Mouse (Mus musculus) midbrain, embryonic 15.5 days (tissue): ENCODE results near the gene Nfasc. TPM values are rescaled to one million over a fixed set of nuclear protein-coding genes. Genes with fewer than 3 reads are reported as not detected.
A peak's percentile ranks its signal among the peaks of the same experiment; 100 is the strongest.

Experiments
- ATAC-seq: fragments of 200-750 bp; cut with Nextera tagmentation; replicated peaks from 2 replicates; pipeline ENCODE4 v1.8.0; 2017; ENCODE audit warnings: moderate TSS enrichment
- H3K27ac ChIP-seq: fragments of 300-500 bp; sonication (generic); 2 replicates; pipeline ENCODE4 v1.5.1; 2015; ENCODE audit warnings: mild to moderate bottlenecking, inconsistent platforms
- H3K27me3 ChIP-seq: fragments of 300-500 bp; sonication (generic); replicated peaks from 2 replicates; pipeline ENCODE4 v1.6.1; 2015; ENCODE audit warnings: inconsistent platforms
- H3K36me3 ChIP-seq: fragments of 300-500 bp; sonication (generic); replicated peaks from 2 replicates; pipeline ENCODE4 v1.6.1; 2015; ENCODE audit warnings: inconsistent platforms
- H3K4me1 ChIP-seq: fragments of 300-500 bp; sonication (generic); 2 replicates; pipeline ENCODE4 v1.6.1; 2015; ENCODE audit warnings: inconsistent platforms
- H3K4me2 ChIP-seq: fragments of 300-500 bp; sonication (generic); 2 replicates; pipeline ENCODE4 v1.6.1; 2015; ENCODE audit warnings: inconsistent platforms, mild to moderate bottlenecking, moderate library complexity
- H3K4me3 ChIP-seq: fragments of 300-500 bp; sonication (generic); 2 replicates; pipeline ENCODE4 v1.5.1; 2015; ENCODE audit warnings: mild to moderate bottlenecking, inconsistent platforms
- H3K9ac ChIP-seq: fragments of 300-500 bp; sonication (generic); 2 replicates; pipeline ENCODE4 v1.6.1; 2015; ENCODE audit warnings: mild to moderate bottlenecking, inconsistent platforms
- H3K9me3 ChIP-seq: fragments of 300-500 bp; sonication (generic); 2 replicates; pipeline ENCODE4 v1.6.1; 2016; ENCODE audit warnings: inconsistent platforms
- WGBS: fragments of 180-500 bp; shearing (Covaris S2); methylation state at CpG from one replicate; pipeline ENCODE4 v1.1.7; 2015; ENCODE audit warnings: mixed read lengths; 5-methylcytosine and 5-hydroxymethylcytosine counted together
- polyA plus RNA-seq: library from polyadenylated mRNA; unstranded; fragments of >200 nt; fragmentation: Nextera tagmentation; extraction: Ambion mirVana; gene quantifications from 2 replicates; pipeline ENCODE4 v1.2.1, GENCODE M21; 2015

Gene Nfasc
- polyA plus RNA-seq, 1 experiment from 2014 or later, result 52.3 TPM

DNA sequence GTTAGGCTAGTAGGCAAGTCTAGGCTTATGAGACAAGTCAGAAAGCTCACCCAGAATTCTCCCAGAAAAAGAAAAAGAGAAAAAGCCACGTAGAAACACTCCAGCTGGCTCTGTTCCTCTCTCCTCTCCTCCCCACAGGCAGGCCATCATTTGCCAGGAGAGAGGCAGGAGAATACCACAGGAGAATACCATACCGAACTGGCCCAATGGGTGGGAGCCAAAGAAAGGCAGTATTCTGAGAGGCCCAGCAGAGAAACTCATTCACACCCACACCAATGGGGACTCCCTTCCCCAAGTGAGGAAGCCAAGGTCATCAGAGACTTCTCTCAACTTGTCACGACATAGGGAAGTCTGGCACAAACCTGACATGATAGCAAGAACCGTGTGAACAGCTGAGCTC, 19.2 kb downstream of the Nfasc start:
- Histone ChIP-seq H3K9me3 (no peaks in the 10 kb centered on the region), H3K36me3 (no peaks in the 10 kb centered on the region), H3K9ac (no peak overlapping the region), H3K27ac (no peak overlapping the region), H3K4me2 (no peak overlapping the region), H3K4me3 (no peak overlapping the region), H3K27me3 (no peaks in the 10 kb centered on the region), H3K4me1 (peaks cover 48% of the 10 kb centered on the region)
- WGBS, result 88% methylated on average over 4 of the region's 4 CpGs
- ATAC-seq, result no peak

DNA sequence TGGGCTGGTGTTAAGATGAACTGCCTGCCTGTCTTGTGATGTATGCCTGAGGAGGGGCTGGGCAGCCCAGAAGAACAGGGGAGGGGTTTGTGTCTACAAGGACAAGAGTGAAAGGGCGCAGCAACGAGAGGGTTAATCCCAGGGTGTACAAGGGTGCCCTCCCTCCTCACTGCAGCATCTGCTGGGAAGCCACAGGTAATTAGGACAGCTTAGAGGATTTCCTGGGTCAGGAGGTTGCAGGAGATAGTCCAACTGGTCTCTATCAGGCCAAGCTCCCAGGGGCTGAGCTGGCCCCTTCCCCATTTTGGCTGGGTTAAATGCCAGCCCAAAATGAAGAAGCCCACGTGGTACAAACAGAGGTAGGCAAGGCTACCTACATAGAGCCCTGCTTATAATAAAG, 20.3 kb downstream of the Nfasc start:
- peaks cover 50% of the 10 kb centered on the region for H3K4me1 ChIP-seq
- whole genome bisulfite sequencing, result 77% methylated on average over 3 of the region's 3 CpGs

DNA sequence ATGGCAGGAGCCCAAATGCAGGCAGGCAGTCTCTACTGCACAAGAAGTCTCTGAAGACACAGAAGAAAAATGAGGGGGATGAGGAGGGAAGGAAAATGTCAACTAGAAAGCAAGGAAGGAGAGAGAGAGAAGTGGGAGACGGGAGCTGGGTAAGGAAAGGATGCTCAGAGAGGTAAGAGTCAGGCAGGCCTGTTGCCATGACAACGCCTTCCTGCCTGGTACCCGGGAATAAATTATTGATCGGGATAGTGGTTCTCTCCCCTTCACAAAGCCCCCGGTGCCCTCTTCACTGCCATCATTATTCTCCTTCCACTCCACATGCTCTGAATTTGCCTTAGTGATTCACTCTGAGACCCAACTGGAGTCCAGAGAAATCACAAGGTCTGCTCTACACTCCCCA, 23.4 kb downstream of the Nfasc start:
- peak overlapping the region; percentile 27 for H3K4me2 ChIP-seq
- no peak overlapping the region for H3K4me3 ChIP-seq
- peaks cover 64% of the 10 kb centered on the region for H3K4me1 ChIP-seq
- no peaks in the 10 kb centered on the region for H3K36me3 ChIP-seq
- ATAC-seq, result peak; percentile 82
- peak overlapping the region; percentile 77 for H3K27ac ChIP-seq
- WGBS, result 20% methylated on average over 5 of the region's 5 CpGs
- no peaks in the 10 kb centered on the region for H3K27me3 ChIP-seq
- no peaks in the 10 kb centered on the region for H3K9me3 ChIP-seq
- 0 out of 2 replicates have a peak overlapping the region, but pooled peaks have one; percentile 0 for H3K9ac ChIP-seq

More for the DNA sequence above, 20.3 kb downstream of the Nfasc start:
- ATAC-seq, result no peak
- Histone ChIP-seq H3K9ac (no peak overlapping the region), H3K27ac (no peak overlapping the region), H3K36me3 (no peaks in the 10 kb centered on the region), H3K9me3 (no peaks in the 10 kb centered on the region), H3K4me2 (no peak overlapping the region), H3K27me3 (no peaks in the 10 kb centered on the region), H3K4me3 (no peak overlapping the region)

DNA sequence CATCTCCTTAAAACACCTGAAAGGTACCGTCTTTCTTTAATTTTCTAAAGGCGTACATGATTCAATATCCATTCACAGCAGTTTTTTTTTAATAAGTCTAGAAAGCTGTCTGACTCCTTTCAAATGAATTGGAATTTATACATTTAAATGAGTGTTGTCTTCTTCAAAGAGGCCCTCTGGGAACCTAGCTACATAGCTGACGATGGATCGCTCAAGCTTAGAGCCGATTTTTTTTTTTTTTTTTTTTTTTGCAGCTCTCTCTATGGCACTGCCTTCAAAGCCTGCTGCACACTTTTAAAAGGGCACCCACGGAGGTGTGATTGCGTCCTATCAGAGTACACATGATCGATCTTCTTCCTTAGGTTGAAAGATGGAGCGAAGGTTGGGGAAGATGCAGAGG, 26.6 kb downstream of the Nfasc start:
- Histone ChIP-seq H3K4me3 (no peak overlapping the region), H3K27ac (peak overlapping the region; percentile 40), H3K9me3 (no peaks in the 10 kb centered on the region), H3K4me2 (no peak overlapping the region), H3K4me1 (peaks cover 55% of the 10 kb centered on the region), H3K27me3 (no peaks in the 10 kb centered on the region), H3K36me3 (no peaks in the 10 kb centered on the region), H3K9ac (no peak overlapping the region)
- ATAC-seq, result no peak
- 52% methylated on average over 9 of the region's 9 CpGs for WGBS

DNA sequence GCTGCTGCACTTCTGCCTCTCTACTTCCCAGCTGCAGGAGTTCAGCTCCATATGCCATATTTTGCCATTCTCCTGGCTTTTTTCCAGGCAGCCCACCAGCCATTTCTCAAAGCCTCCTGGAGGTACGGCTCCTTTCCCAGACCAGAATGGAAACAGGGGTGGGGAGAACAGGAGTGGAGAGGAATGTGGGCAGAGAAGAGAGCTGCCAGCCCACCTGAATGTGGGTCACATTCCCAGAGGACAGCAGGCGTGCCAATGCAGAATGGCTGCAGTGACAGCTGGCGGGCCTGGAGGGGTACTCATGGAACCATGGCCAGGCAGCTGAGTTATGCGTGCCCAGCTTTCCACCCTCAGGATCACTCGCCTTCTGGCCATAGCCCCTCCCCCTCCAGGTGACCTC, 32.2 kb downstream of the Nfasc start:
- H3K4me3 ChIP-seq, result no peak overlapping the region
- H3K9ac ChIP-seq, result no peak overlapping the region
- no peak overlapping the region for H3K4me2 ChIP-seq
- H3K27ac ChIP-seq, result 0 out of 2 replicates have a peak overlapping the region, but pooled peaks have one; percentile 46
- peaks cover 25% of the 10 kb centered on the region for H3K4me1 ChIP-seq
- H3K9me3 ChIP-seq, result no peaks in the 10 kb centered on the region
- ATAC-seq, result no peak
- H3K36me3 ChIP-seq, result no peaks in the 10 kb centered on the region
- 51% methylated on average over 5 of the region's 5 CpGs for WGBS
- H3K27me3 ChIP-seq, result no peaks in the 10 kb centered on the region

DNA sequence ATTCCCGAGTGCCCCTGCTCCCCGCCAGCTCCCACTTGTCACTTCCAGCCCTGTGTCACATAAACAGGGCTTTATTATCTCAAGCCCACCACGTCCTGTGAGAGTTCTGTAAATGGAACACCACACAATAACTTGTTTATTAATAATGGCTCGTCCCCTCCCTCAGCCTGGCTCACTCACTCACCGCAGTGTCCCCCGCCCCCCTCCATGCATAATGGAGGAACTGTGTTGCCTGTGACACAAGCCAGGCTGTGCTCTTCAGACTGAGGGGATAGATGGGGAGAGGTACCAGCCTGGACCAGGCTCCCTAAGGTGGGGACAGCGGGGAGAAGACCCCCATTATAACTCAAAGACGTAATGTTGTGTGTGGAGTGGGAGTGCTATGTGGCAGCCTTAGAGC, 34.3 kb downstream of the Nfasc start:
- peaks cover 34% of the 10 kb centered on the region for H3K4me1 ChIP-seq
- H3K9me3 ChIP-seq, result no peaks in the 10 kb centered on the region
- ATAC-seq, result peak; percentile 26; the same call in 1 of the 2 replicates
- no peak overlapping the region for H3K9ac ChIP-seq
- H3K27me3 ChIP-seq, result no peaks in the 10 kb centered on the region
- H3K36me3 ChIP-seq, result no peaks in the 10 kb centered on the region
- H3K4me3 ChIP-seq, result no peak overlapping the region
- H3K4me2 ChIP-seq, result no peak overlapping the region
- WGBS, result 45% methylated on average over 8 of the region's 8 CpGs
- H3K27ac ChIP-seq, result peak overlapping the region; percentile 35; the same call in 1 of the 2 replicates

DNA sequence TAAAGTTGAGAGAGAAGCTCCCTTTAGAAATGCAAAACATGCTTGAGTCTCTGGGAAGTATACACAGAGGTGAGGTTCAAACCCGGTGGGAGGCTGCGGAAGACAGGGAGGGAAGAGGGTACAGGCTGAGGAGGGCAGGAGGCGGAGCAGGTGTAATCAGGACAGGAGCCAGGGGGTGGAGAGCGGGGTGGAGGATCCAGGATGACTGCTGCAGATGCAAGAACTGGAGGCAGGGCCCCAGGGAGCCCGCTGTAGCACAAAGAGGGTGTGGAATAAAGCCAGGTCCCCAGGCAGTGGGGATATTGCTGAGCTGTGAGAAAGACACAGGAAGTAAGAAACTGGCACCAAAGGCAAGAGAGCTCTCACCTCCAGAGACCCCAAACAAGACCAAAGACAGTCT, 38.1 kb downstream of the Nfasc start:
- Histone ChIP-seq H3K36me3 (no peaks in the 10 kb centered on the region), H3K4me1 (peaks cover 23% of the 10 kb centered on the region), H3K9me3 (no peaks in the 10 kb centered on the region), H3K4me3 (no peak overlapping the region), H3K27ac (0 out of 2 replicates have a peak overlapping the region, but pooled peaks have one; percentile 39), H3K9ac (no peak overlapping the region), H3K4me2 (no peak overlapping the region), H3K27me3 (no peaks in the 10 kb centered on the region)
- WGBS, result 28% methylated on average over 5 of the region's 5 CpGs
- ATAC-seq, result no peak

DNA sequence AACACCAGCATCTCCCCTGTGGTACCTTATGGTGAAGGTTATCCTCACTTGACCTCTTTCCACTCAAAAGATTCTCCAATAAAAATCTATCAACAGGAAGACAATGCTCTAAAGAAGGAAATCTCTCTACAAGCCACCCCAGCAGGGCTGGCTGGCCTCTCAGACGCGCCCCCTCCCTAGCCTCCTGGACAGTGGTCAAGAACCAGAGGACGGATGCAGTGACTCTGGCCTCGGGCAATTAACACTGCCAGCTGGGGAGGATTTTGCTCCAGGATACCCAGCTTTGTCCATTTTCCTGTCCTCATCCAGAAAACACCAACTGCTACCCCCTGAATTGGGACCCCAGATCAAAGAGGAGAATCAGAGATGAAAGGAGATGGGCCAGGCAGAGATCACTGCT, 44.7 kb downstream of the Nfasc start:
- H3K4me2 ChIP-seq, result no peak overlapping the region
- no peak overlapping the region for H3K4me3 ChIP-seq
- WGBS, result 58% methylated on average over 4 of the region's 4 CpGs
- peaks cover 43% of the 10 kb centered on the region for H3K4me1 ChIP-seq
- peak overlapping the region; percentile 79 for H3K27ac ChIP-seq
- ATAC-seq, result no peak
- no peaks in the 10 kb centered on the region for H3K27me3 ChIP-seq
- no peaks in the 10 kb centered on the region for H3K9me3 ChIP-seq
- no peak overlapping the region for H3K9ac ChIP-seq
- H3K36me3 ChIP-seq, result no peaks in the 10 kb centered on the region

DNA sequence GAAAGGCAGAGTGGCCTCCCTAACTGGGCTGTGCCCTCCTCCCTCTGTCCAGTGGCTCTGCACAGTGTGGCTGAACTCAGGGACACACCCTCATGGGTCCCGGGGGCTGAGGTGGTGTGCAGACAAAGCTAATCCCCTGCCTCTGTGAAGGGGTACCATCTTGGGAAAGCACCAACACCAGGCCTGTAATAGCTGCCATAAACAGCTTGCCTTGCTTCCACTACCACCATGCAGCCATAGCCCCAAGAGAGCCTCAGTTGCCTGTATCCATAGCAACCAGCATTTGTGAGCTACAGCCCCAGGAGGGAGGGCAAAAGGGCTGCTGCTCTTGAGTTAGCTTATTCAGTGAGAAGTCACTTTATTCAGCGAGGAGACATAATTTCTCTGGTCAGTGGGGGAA, 45.4 kb downstream of the Nfasc start:
- no peaks in the 10 kb centered on the region for H3K27me3 ChIP-seq
- H3K4me3 ChIP-seq, result no peak overlapping the region
- no peak overlapping the region for H3K9ac ChIP-seq
- no peaks in the 10 kb centered on the region for H3K36me3 ChIP-seq
- H3K4me1 ChIP-seq, result peaks cover 43% of the 10 kb centered on the region
- peak overlapping the region; percentile 79 for H3K27ac ChIP-seq
- no peaks in the 10 kb centered on the region for H3K9me3 ChIP-seq
- peak; percentile 83 for ATAC-seq
- WGBS, result 1% methylated on average over 2 of the region's 2 CpGs
- H3K4me2 ChIP-seq, result peak overlapping the region; percentile 7; the same call in 1 of the 2 replicates

DNA sequence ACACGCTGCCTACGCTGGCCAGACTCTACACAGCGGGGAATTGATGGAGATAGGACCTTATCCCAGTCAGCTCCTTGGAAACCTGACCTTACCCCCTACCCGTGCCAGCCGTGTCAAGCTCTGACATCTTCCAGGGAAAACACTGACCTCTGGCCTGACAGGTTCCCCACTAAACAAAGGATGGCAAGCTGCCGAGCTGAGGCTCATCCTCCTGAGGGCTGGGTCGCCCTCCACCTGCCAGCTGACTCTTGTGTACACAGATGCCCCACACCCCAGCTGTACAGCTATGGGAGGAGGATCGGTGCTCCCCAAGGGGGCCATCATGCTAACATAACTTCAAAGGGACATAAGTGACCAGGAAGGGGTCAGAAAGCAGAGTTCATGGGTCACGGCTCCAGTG, 47.6 kb downstream of the Nfasc start:
- Histone ChIP-seq H3K9me3 (no peaks in the 10 kb centered on the region), H3K4me2 (no peak overlapping the region), H3K4me1 (peaks cover 61% of the 10 kb centered on the region), H3K9ac (no peak overlapping the region), H3K27ac (peak overlapping the region; percentile 26; the same call in 1 of the 2 replicates), H3K4me3 (no peak overlapping the region), H3K36me3 (no peaks in the 10 kb centered on the region), H3K27me3 (no peaks in the 10 kb centered on the region)
- 30% methylated on average over 9 of the region's 9 CpGs for WGBS
- ATAC-seq, result no peak

DNA sequence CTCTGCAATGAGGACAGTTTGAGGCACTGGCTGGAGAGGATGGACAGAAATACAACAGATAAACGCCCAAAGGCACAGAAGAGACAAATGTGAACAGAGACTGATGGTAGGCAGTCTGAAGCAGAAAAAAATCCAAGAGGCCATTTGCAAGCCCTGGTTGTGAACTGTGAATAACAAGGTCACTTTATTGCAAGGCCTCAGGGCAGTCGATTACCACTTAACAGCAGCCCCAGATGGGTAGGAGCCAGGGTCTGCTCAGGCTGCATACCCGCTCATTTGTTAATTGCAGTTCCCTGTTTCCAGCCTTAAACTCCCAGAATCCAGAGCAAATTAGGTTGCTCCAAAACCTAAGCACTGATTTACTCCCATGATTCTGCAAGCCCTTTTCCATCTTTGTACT, 52.4 kb downstream of the Nfasc start:
- H3K27me3 ChIP-seq, result no peaks in the 10 kb centered on the region
- peaks cover 37% of the 10 kb centered on the region for H3K4me1 ChIP-seq
- no peak overlapping the region for H3K4me3 ChIP-seq
- H3K9ac ChIP-seq, result no peak overlapping the region
- H3K9me3 ChIP-seq, result no peaks in the 10 kb centered on the region
- no peak for ATAC-seq
- WGBS, result 64% methylated on average over 3 of the region's 3 CpGs
- H3K27ac ChIP-seq, result peak overlapping the region; percentile 12; the same call in 1 of the 2 replicates
- H3K4me2 ChIP-seq, result no peak overlapping the region
- no peaks in the 10 kb centered on the region for H3K36me3 ChIP-seq

DNA sequence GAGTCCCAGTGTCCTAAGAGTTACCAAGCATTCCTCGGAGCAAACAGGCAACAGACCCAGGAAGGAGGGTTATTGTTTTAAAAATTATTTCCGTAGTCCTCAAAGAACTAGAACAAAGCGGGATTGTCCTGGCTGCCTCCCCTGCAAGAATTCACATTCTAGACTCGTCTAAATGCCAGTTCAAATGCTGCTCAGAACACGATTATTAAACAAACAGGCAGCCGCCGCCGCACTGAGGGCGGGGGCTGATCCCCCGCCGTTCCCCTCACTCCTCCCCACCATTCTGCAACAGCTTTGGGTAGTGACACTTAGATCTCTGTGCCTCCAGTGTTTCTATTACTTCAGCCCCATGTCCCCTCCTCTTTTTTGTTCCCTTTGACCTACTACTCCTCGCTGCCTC, 62.7 kb downstream of the Nfasc start:
- H3K4me2 ChIP-seq, result no peak overlapping the region
- ATAC-seq, result 0 out of 2 replicates have a peak, but pooled peaks have one; percentile 13
- H3K36me3 ChIP-seq, result no peaks in the 10 kb centered on the region
- peaks cover 17% of the 10 kb centered on the region for H3K4me1 ChIP-seq
- no peaks in the 10 kb centered on the region for H3K27me3 ChIP-seq
- H3K4me3 ChIP-seq, result no peak overlapping the region
- no peaks in the 10 kb centered on the region for H3K9me3 ChIP-seq
- 42% methylated on average over 12 of the region's 12 CpGs for WGBS
- no peak overlapping the region for H3K27ac ChIP-seq
- no peak overlapping the region for H3K9ac ChIP-seq

DNA sequence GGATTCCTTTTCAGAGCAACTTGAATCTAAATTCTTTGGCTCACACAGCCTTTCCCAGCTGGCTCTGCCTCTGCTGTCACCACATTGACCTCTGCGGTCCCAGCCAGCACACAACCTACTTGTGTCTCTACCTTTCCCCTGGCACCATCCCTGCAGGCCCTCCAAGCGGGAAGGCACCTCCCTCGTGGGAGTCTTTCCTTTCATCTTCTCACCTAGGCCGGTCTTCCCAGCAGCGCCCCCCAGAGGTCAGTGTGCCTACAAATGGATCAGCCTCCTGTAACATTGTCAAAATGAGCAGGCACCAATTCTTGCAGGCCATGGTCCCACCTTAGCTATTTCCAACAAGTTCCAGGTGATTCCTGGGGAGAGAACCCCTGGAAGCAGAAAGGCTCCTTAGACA, 63.5 kb downstream of the Nfasc start:
- Histone ChIP-seq H3K9me3 (no peaks in the 10 kb centered on the region), H3K27me3 (no peaks in the 10 kb centered on the region), H3K4me2 (no peak overlapping the region), H3K27ac (peak overlapping the region; percentile 36; the same call in 1 of the 2 replicates), H3K9ac (no peak overlapping the region), H3K4me3 (no peak overlapping the region), H3K4me1 (peaks cover 17% of the 10 kb centered on the region), H3K36me3 (no peaks in the 10 kb centered on the region)
- no peak for ATAC-seq
- 55% methylated on average over 5 of the region's 5 CpGs for WGBS
